Mouse (Mus musculus) forebrain, embryonic 14.5 days (tissue): ENCODE data around the gene Gm10100. TPM values are rescaled to one million over a fixed set of nuclear protein-coding genes. Genes with fewer than 3 reads are reported as not detected.
"Not testable (repeated sequence)": the region's sequence is repeated elsewhere in the genome, so short reads cannot be mapped to it uniquely, and the experiment has no call there.

Experiments used
- ATAC-seq: fragments of 200-750 bp; cut with Nextera tagmentation; 2 replicates; pipeline ENCODE4 v1.8.0; 2017; ENCODE audit warnings: mild to moderate bottlenecking, moderate library complexity
- DNase-seq: peaks from one replicate; pipeline ENCODE4 v3.0.0-alpha.2; 2015; ENCODE audit warnings: low spot score
- H3K27ac ChIP-seq: fragments of 300-500 bp; sonication (generic); 2 replicates; pipeline ENCODE4 v1.5.1; 2014; ENCODE audit warnings: low read depth, mild to moderate bottlenecking, control low read depth, low read length, moderate library complexity
- H3K27me3 ChIP-seq: fragments of 300-500 bp; sonication (generic); replicated peaks from 2 replicates; pipeline ENCODE4 v1.6.1; 2014; ENCODE audit warnings: low read length, control low read depth, mixed read lengths; ENCODE audit not compliant: control insufficient read depth, insufficient read depth
- H3K36me3 ChIP-seq: fragments of 300-500 bp; sonication (generic); 2 replicates; pipeline ENCODE4 v1.6.1; 2014; ENCODE audit warnings: low read length, control low read depth; ENCODE audit not compliant: control insufficient read depth, insufficient read depth
- H3K4me1 ChIP-seq: fragments of 300-500 bp; sonication (generic); 2 replicates; pipeline ENCODE4 v1.6.1; 2014; ENCODE audit warnings: antibody characterized with exemption, low read length, control low read depth; ENCODE audit not compliant: control insufficient read depth, insufficient read depth
- H3K4me2 ChIP-seq: fragments of 300-500 bp; sonication (generic); 2 replicates; pipeline ENCODE4 v1.6.1; 2014; ENCODE audit warnings: mild to moderate bottlenecking, control low read depth, low read length
- H3K4me3 ChIP-seq: fragments of 300-500 bp; sonication (generic); 2 replicates; pipeline ENCODE4 v1.5.1; 2014; ENCODE audit warnings: low read depth, low read length, control low read depth
- H3K9ac ChIP-seq: fragments of 300-500 bp; sonication (generic); 2 replicates; pipeline ENCODE4 v1.6.1; 2014; ENCODE audit warnings: mild to moderate bottlenecking, low read length, control low read depth, moderate library complexity
- H3K9me3 ChIP-seq: fragments of 300-500 bp; sonication (generic); replicated peaks from 2 replicates; pipeline ENCODE4 v1.6.1; 2016; ENCODE audit warnings: low read length, control low read depth, mixed read lengths; ENCODE audit not compliant: control insufficient read depth
- WGBS: fragments of 180-500 bp; shearing (Covaris S2); extraction: QIAGEN DNeasy Blood & Tissue Kit; methylation state at CpG from one replicate; pipeline ENCODE4 v1.1.7; 2014; 5-methylcytosine and 5-hydroxymethylcytosine counted together
- polyA plus RNA-seq: library from polyadenylated mRNA; unstranded; fragments of >200 nt; fragmentation: Nextera tagmentation; extraction: Ambion mirVana; gene quantifications from 2 replicates; pipeline ENCODE4 v1.2.1, GENCODE M21; 2014

Gm10100 gene
- polyA plus RNA-seq, 1 experiment from 2014 or later = not detected

GRCm38 (mm10) chr10:77709831-77710230 lies 16.5 kb upstream of the Gm10100 start:
- Histone ChIP-seq H3K27ac (no peak overlapping the region), H3K9ac (no peak overlapping the region), H3K4me1 (no peaks in the 10 kb centered on the region), H3K4me3 (no peak overlapping the region), H3K4me2 (no peak overlapping the region), H3K27me3 (no peaks in the 10 kb centered on the region), H3K36me3 (no peaks in the 10 kb centered on the region), H3K9me3 (peaks cover 4% of the 10 kb centered on the region; the same call in 1 of the 2 replicates)
- DNase-seq (no peak), ATAC-seq (no peak)
- 82% methylated on average over 3 of the region's 3 CpGs for WGBS

- not testable (repeated sequence) for H3K27ac ChIP-seq, H3K9me3 ChIP-seq, ATAC-seq
These were observed 15.1 kb upstream of the Gm10100 start, which contains the start of gene Gm10024 for GRCm38 (mm10) chr10:77711157-77711556. Gm10024 (plus strand) TSS chr10:77711457.

GRCm38 (mm10) chr10:77713734-77714133 lies 12.6 kb upstream of the Gm10100 start:
- DNase-seq (no peak), ATAC-seq (no peak)
- H3K4me1 ChIP-seq = no peaks in the 10 kb centered on the region
- no peak overlapping the region for H3K9ac ChIP-seq
- no peak overlapping the region for H3K27ac ChIP-seq
- no peaks in the 10 kb centered on the region; the same call in 1 of the 2 replicates for H3K9me3 ChIP-seq
- 80% methylated on average over 4 of the region's 4 CpGs for WGBS
- H3K27me3 ChIP-seq = no peaks in the 10 kb centered on the region
- H3K36me3 ChIP-seq = no peaks in the 10 kb centered on the region
- H3K4me2 ChIP-seq = no peak overlapping the region
- H3K4me3 ChIP-seq = no peak overlapping the region

More at GRCm38 (mm10) chr10:77711157-77711556, 15.1 kb upstream of the Gm10100 start, which contains the start of gene Gm10024:
- H3K4me1 ChIP-seq, H3K4me3 ChIP-seq, DNase-seq, H3K27me3 ChIP-seq, H3K9ac ChIP-seq, H3K36me3 ChIP-seq, H3K4me2 ChIP-seq: not testable (repeated sequence)

- Histone ChIP-seq H3K27me3 (no peaks in the 10 kb centered on the region), H3K4me2 (no peak within 1 kb of the TSS), H3K9me3 (no peaks in the 10 kb centered on the region; the same call in 1 of the 2 replicates), H3K9ac (no peak within 1 kb of the TSS), H3K27ac (no peak within 1 kb of the TSS), H3K36me3 (no peaks in the 10 kb centered on the region), H3K4me3 (no peak within 1 kb of the TSS), H3K4me1 (no peaks in the 10 kb centered on the region)
- DNase-seq = no peak
- WGBS = 92% methylated on average over 1 of the region's 1 CpGs
- ATAC-seq = no peak
These were observed 10.8 kb upstream of the Gm10100 start, which contains the start of gene Gm10142 for GRCm38 (mm10) chr10:77715507-77715906. Gm10142 (plus strand) TSS chr10:77715807.

GRCm38 (mm10) chr10:77720299-77720698 lies 6.0 kb upstream of the Gm10100 start, which contains the start of gene Krtap12-1:
Krtap12-1 (plus strand) TSS chr10:77720599.
- H3K27me3 ChIP-seq, H3K9ac ChIP-seq, H3K4me2 ChIP-seq, H3K4me3 ChIP-seq, H3K9me3 ChIP-seq, H3K27ac ChIP-seq, ATAC-seq, DNase-seq, H3K4me1 ChIP-seq, H3K36me3 ChIP-seq: not testable (repeated sequence)
- WGBS = 89% methylated on average over 1 of the region's 1 CpGs

GRCm38 (mm10) chr10:77724855-77725254 lies 1.4 kb upstream of the Gm10100 start:
- H3K27me3 ChIP-seq = no peaks in the 10 kb centered on the region
- ATAC-seq (no peak), DNase-seq (no peak)
- H3K4me1 ChIP-seq = no peaks in the 10 kb centered on the region
- no peak overlapping the region for H3K9ac ChIP-seq
- no peaks in the 10 kb centered on the region for H3K36me3 ChIP-seq
- no peak overlapping the region for H3K27ac ChIP-seq
- no peak overlapping the region for H3K4me3 ChIP-seq
- 77% methylated on average over 8 of the region's 8 CpGs for WGBS
- H3K4me2 ChIP-seq = no peak overlapping the region
- no peaks in the 10 kb centered on the region for H3K9me3 ChIP-seq

GRCm38 (mm10) chr10:77728280-77728679 lies 2.0 kb downstream of the Gm10100 start:
- WGBS = 58% methylated on average over 4 of the region's 4 CpGs

GRCm38 (mm10) chr10:77729241-77729640 lies 3.0 kb downstream of the Gm10100 start:
- Histone ChIP-seq H3K27me3 (no peaks in the 10 kb centered on the region), H3K9me3 (no peaks in the 10 kb centered on the region), H3K4me2 (no peak overlapping the region), H3K4me1 (no peaks in the 10 kb centered on the region), H3K9ac (no peak overlapping the region), H3K4me3 (no peak overlapping the region), H3K36me3 (no peaks in the 10 kb centered on the region), H3K27ac (no peak overlapping the region)
- DNase-seq = no peak
- ATAC-seq = no peak
- WGBS = 50% methylated on average over 4 of the region's 4 CpGs

More at GRCm38 (mm10) chr10:77728280-77728679, 2.0 kb downstream of the Gm10100 start:
- Histone ChIP-seq H3K27ac (no peak overlapping the region), H3K36me3 (no peaks in the 10 kb centered on the region), H3K9ac (no peak overlapping the region), H3K4me2 (no peak overlapping the region), H3K9me3 (no peaks in the 10 kb centered on the region), H3K27me3 (no peaks in the 10 kb centered on the region), H3K4me1 (no peaks in the 10 kb centered on the region), H3K4me3 (no peak overlapping the region)
- no peak for DNase-seq
- ATAC-seq = no peak

- no peaks in the 10 kb centered on the region for H3K27me3 ChIP-seq
- no peak for DNase-seq
- H3K27ac ChIP-seq = no peak overlapping the region
- no peaks in the 10 kb centered on the region for H3K4me1 ChIP-seq
- ATAC-seq = no peak
- no peaks in the 10 kb centered on the region for H3K9me3 ChIP-seq
- H3K9ac ChIP-seq = no peak overlapping the region
- no peaks in the 10 kb centered on the region for H3K36me3 ChIP-seq
- WGBS = 94% methylated on average over 1 of the region's 1 CpGs
- no peak overlapping the region for H3K4me3 ChIP-seq
- no peak overlapping the region for H3K4me2 ChIP-seq
These were observed 9.6 kb downstream of the Gm10100 start for GRCm38 (mm10) chr10:77735928-77736327.
